Mouse (Mus musculus) embryonic fibroblast, embryonic 13.5 days (primary cell): ENCODE measurements around the gene Frmd4a. TPM values are rescaled to one million over a fixed set of nuclear protein-coding genes. Genes with fewer than 3 reads are reported as not detected.

Experiments used
- H3K27ac ChIP-seq: 2 replicates; pipeline ENCODE4 v1.5.1; 2012; ENCODE audit warnings: low read length, control low read depth, inconsistent platforms; ENCODE audit not compliant: insufficient read depth
- H3K4me1 ChIP-seq: 2 replicates; pipeline ENCODE4 v1.6.1; 2011; ENCODE audit warnings: low read length; ENCODE audit not compliant: control insufficient read depth, insufficient read depth
- H3K4me3 ChIP-seq: 2 replicates; pipeline ENCODE4 v1.5.1; 2011; ENCODE audit warnings: mild to moderate bottlenecking, control low read depth, low read length; ENCODE audit not compliant: insufficient read depth
- CTCF ChIP-seq: IDR thresholded peaks from 2 replicates; pipeline ENCODE4 v1.5.1; 2011; ENCODE audit warnings: mild to moderate bottlenecking, control low read depth, low read length, moderate library complexity, borderline replicate concordance; ENCODE audit not compliant: insufficient read depth
- POLR2A ChIP-seq: IDR thresholded peaks from 2 replicates; pipeline ENCODE4 v1.6.1; 2011; ENCODE audit warnings: low read depth, mild to moderate bottlenecking, control low read depth, low read length, moderate library complexity
- polyA plus RNA-seq: library from polyadenylated mRNA; stranded (reverse); fragments of >200 nt; gene quantifications from 2 replicates; pipeline ENCODE4 v1.2.4, GENCODE M21; 2011; ENCODE audit warnings: low read depth; ENCODE audit not compliant: missing spikeins, insufficient read length

Gene Frmd4a
- polyA plus RNA-seq, 1 experiment, result 66.9 TPM

- H3K4me3 ChIP-seq, result no peak overlapping the region
- peaks cover 13% of the 10 kb centered on the region for H3K4me1 ChIP-seq
- H3K27ac ChIP-seq, result no peak overlapping the region
- TF ChIP-seq CTCF, result no peak
- TF ChIP-seq POLR2A, result no peak
Measured at GRCm38 (mm10) chr2:4439909-4440308, 422.4 kb downstream of the Frmd4a start.

GRCm38 (mm10) chr2:4441840-4442239 lies 424.3 kb downstream of the Frmd4a start:
- no peak overlapping the region for H3K4me3 ChIP-seq
- H3K4me1 ChIP-seq, result peaks cover 15% of the 10 kb centered on the region
- TF ChIP-seq CTCF (no peak), POLR2A (no peak)
- no peak overlapping the region for H3K27ac ChIP-seq

GRCm38 (mm10) chr2:4444740-4445139 lies 427.2 kb downstream of the Frmd4a start:
- Histone ChIP-seq H3K4me1 (peaks cover 23% of the 10 kb centered on the region), H3K4me3 (no peak overlapping the region), H3K27ac (peak overlapping the region; percentile 79)
- TF ChIP-seq CTCF, result no peak
- no peak for TF ChIP-seq POLR2A

GRCm38 (mm10) chr2:4445629-4446400 lies 428.3 kb downstream of the Frmd4a start:
- peaks cover 21% of the 10 kb centered on the region for H3K4me1 ChIP-seq
- H3K4me3 ChIP-seq, result no peak overlapping the region
- TF ChIP-seq CTCF, result no peak
- TF ChIP-seq POLR2A, result no peak
- H3K27ac ChIP-seq, result peak overlapping the region; percentile 79

GRCm38 (mm10) chr2:4449860-4450480 lies 432.5 kb downstream of the Frmd4a start:
- TF ChIP-seq CTCF (no peak), POLR2A (no peak)
- no peak overlapping the region for H3K4me3 ChIP-seq
- peaks cover 20% of the 10 kb centered on the region for H3K4me1 ChIP-seq
- no peak overlapping the region for H3K27ac ChIP-seq

DNA sequence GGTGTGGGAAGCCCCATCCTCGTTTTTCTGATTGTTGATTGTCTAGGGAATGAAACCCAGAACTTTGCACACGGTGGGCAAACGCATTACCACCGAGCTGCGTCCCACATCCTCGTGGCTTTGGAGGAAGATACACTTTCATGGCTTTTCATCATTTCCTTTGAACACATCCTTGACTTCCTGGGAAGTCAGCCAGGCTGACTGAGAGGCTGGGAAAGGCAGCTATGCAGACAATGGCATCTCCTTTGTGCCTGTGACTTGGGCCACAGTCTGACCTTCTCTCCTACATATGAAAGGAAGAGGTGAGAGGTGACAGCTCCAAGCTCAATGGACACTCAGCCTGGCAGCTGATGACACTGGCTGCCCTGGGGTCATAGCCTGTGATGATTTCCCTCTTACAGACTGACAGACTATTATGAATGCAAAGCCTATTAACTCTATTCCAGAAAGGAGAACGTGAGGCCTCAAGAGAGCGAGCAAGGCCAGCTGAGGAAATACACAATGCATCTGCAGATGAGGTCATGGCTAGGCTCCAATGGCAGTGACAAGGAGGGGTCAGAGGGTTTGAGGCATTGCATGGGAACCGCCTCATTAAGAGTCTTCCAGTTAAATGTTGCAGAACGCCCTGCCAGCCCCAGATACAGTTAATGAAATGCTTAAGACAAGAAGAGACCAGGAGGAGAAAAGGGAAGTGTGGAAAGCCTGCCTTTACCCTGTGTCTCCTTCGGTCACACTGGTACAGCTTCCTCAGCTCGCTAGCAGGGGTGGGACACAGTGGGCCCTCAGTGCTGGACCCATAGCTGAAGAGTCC lies 435.3 kb downstream of the Frmd4a start:
- Histone ChIP-seq H3K27ac (no peak overlapping the region), H3K4me1 (0 out of 2 replicates have a peak, but pooled peaks cover 6% of the 10 kb centered on the region), H3K4me3 (no peak overlapping the region)
- TF ChIP-seq POLR2A, result no peak
- no peak for TF ChIP-seq CTCF

DNA sequence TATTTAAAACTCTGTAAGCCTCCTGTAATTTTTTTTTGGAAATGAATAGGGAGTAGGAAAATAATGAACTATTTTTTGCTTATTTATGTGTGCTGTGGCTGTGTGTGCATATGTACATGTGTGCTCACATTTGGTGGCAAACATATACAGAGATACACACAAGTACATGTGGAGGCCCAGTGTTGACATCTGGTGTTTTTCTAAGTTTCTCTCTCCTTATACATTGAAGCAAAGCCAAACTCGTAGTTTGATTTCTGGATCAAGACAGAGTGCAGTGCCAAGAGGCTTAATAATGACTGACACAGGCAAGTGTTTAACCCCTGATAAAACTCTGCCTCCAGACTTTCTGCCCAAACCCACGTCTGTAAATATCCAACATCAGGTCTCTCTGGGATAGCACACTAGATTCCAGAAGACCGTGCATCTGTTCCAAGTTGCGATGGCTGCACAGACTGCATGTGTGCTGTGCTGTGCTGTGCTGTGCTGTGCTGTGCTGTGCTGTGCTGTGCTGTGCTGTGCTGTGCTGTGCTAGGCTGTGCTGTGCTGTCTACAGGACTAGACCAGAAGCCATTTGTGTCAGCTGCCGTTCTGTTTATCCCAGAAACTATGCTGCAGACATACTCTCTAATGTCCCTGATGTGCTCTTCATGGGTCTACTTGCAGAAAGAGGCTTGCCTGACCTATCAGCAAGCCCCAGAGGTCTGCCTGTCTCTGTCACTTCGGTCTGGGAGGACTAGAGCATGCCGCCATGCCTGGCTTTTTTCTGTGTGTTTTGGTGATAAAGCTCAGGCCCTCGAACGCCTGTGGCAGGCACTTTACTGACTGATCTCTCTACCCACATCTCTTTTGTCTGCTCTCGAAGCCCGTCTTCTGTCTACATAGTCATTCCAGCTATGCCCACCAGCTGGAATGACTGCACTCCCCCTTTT lies 437.8 kb downstream of the Frmd4a start:
- Histone ChIP-seq H3K27ac (no peak overlapping the region), H3K4me1 (peaks cover 10% of the 10 kb centered on the region; the same call in 1 of the 2 replicates), H3K4me3 (no peak overlapping the region)
- TF ChIP-seq POLR2A, result no peak
- no peak for TF ChIP-seq CTCF

DNA sequence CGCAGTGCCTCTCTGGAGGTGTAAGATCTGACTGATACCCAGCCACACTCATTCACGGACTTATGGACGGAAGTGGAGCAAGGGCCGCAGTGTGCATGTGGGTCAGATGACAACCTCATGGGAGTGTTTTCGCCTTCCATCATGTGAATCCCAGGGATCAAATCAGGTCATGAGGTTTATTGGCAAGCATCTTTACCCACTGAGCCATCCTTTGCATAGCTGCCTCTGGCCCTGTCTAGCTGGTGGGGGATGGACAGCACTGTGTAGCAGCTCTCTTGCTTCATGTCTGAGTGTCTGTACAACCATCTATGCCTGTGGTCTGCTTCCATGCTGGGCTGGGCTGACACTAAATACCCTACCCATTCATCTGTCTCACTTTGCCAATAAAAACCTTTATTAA lies 443.4 kb downstream of the Frmd4a start:
- peaks cover 12% of the 10 kb centered on the region for H3K4me1 ChIP-seq
- no peak overlapping the region for H3K4me3 ChIP-seq
- no peak overlapping the region for H3K27ac ChIP-seq
- TF ChIP-seq POLR2A (no peak), CTCF (no peak)

DNA sequence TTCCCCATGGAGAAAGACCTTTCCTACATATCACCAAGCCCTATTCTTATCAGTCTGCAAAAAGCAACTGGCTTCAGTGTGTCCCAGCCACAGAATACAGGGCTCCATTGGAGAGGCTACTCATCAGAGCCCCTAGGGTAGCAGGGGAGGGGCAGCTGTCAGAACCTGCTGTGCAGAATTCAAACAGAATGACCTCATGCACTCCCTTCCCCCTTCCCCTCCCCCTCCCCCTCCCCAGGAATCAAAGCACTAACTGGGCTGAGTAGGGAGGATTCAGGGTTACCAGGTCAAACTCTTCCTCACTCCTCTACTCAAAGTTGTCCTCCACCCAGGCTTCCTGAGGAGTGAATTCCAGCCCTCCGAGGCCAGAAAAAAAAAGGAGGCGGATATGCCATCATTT lies 444.0 kb downstream of the Frmd4a start:
- TF ChIP-seq POLR2A (no peak), CTCF (no peak)
- no peak overlapping the region for H3K27ac ChIP-seq
- H3K4me3 ChIP-seq, result no peak overlapping the region
- peaks cover 12% of the 10 kb centered on the region for H3K4me1 ChIP-seq
